Comparison of ENCODE assay signal across 14 mouse cellular contexts in genomic region chr17:14497086-14497485, GRCm38 (mm10).
DNase-seq lines count a peak whose midpoint lies in the region; ATAC-seq and TF ChIP-seq lines count a peak whose summit lies in the region.
"Had no signal": no experiment of that assay in that cellular context is flagged by ENCODE, and none has a peak within 500 bp of the region (broad histone marks: within the 10 kb centered on the region; RNA-seq: fewer than 3 reads in every experiment).

No protein-coding gene starts in this region.

- no peak overlapping the region for H3K4me3 ChIP-seq in kidney, postnatal 0 days (replicated peaks; ENCODE audit: low read depth, low read length)
- H3K4me3 ChIP-seq in embryonic facial prominence, embryonic 10.5 days, result no peak overlapping the region
- H3K4me3 ChIP-seq in limb, embryonic 12.5 days (replicated peaks), result no peak overlapping the region
- H3K4me3 ChIP-seq in neural tube, embryonic 13.5 days, result no peak overlapping the region
- H3K4me3 ChIP-seq: heart, embryonic 13.5 days had no signal

- H3K36me3 ChIP-seq in kidney, postnatal 0 days (ENCODE audit: insufficient read depth, low read length), result no peaks in the 10 kb centered on the region
- no peaks in the 10 kb centered on the region for H3K36me3 ChIP-seq in embryonic facial prominence, embryonic 10.5 days (replicated peaks)
- H3K36me3 ChIP-seq in limb, embryonic 12.5 days, result no peaks in the 10 kb centered on the region
- no peaks in the 10 kb centered on the region for H3K36me3 ChIP-seq in neural tube, embryonic 13.5 days
- H3K36me3 ChIP-seq: heart, embryonic 13.5 days had no signal

- H3K27ac ChIP-seq in kidney, postnatal 0 days, result no peak overlapping the region
- peak overlapping the region; percentile 30; the same call in 1 of the 2 replicates for H3K27ac ChIP-seq in embryonic facial prominence, embryonic 10.5 days (replicated peaks)
- peak overlapping the region; percentile 75 for H3K27ac ChIP-seq in limb, embryonic 12.5 days
- no peak overlapping the region for H3K27ac ChIP-seq in neural tube, embryonic 13.5 days (replicated peaks)
- H3K27ac ChIP-seq: heart, embryonic 13.5 days had no signal

- intact Hi-C loops in left cerebral cortex, postnatal 36 days (cut with DNase I), result no loop called here

- ATAC-seq in kidney, postnatal 0 days (replicated peaks; ENCODE audit: low FRiP score, low read depth), result no peak
- ATAC-seq in limb, embryonic 12.5 days (ENCODE audit: insufficient number of reproducible peaks, insufficient read depth, low FRiP score, low TSS enrichment, low read depth), result peak; percentile 28; the same call in 1 of the 2 replicates
- 0 out of 2 replicates have a peak, but pooled peaks have one; percentile 43 for ATAC-seq in neural tube, embryonic 13.5 days (ENCODE audit: low read depth)
- ATAC-seq in frontal cortex, adult (ENCODE audit: low TSS enrichment), result no peak

- H3K9ac ChIP-seq in kidney, postnatal 0 days (ENCODE audit: low read depth, low read length), result no peak overlapping the region
- no peak overlapping the region for H3K9ac ChIP-seq in limb, embryonic 12.5 days (replicated peaks)
- H3K9ac ChIP-seq in neural tube, embryonic 13.5 days, result no peak overlapping the region
- H3K9ac ChIP-seq: heart, embryonic 13.5 days had no signal

- no peaks in the 10 kb centered on the region for H3K4me1 ChIP-seq in kidney, postnatal 0 days (replicated peaks; ENCODE audit: insufficient read depth, low read length)
- H3K4me1 ChIP-seq in embryonic facial prominence, embryonic 10.5 days, result peaks cover 32% of the 10 kb centered on the region
- H3K4me1 ChIP-seq in limb, embryonic 12.5 days (replicated peaks), result peaks cover 56% of the 10 kb centered on the region
- peaks cover 14% of the 10 kb centered on the region; the same call in 1 of the 2 replicates for H3K4me1 ChIP-seq in neural tube, embryonic 13.5 days (replicated peaks)
- H3K4me1 ChIP-seq: heart, embryonic 13.5 days had no signal

- no peaks in the 10 kb centered on the region for H3K9me3 ChIP-seq in kidney, postnatal 0 days (replicated peaks; ENCODE audit: low read length)
- H3K9me3 ChIP-seq in embryonic facial prominence, embryonic 10.5 days, result no peaks in the 10 kb centered on the region
- no peaks in the 10 kb centered on the region for H3K9me3 ChIP-seq in limb, embryonic 12.5 days
- no peaks in the 10 kb centered on the region for H3K9me3 ChIP-seq in neural tube, embryonic 13.5 days
- H3K9me3 ChIP-seq: heart, embryonic 13.5 days had no signal

- no peak overlapping the region for H3K4me2 ChIP-seq in kidney, postnatal 0 days (ENCODE audit: low read length)
- peak overlapping the region; percentile 32 for H3K4me2 ChIP-seq in limb, embryonic 12.5 days
- no peak overlapping the region for H3K4me2 ChIP-seq in neural tube, embryonic 13.5 days
- H3K4me2 ChIP-seq: heart, embryonic 13.5 days had no signal

- H3K27me3 ChIP-seq in kidney, postnatal 0 days (ENCODE audit: insufficient read depth, low read length), result no peaks in the 10 kb centered on the region
- peaks cover 8% of the 10 kb centered on the region; the same call in 1 of the 2 replicates for H3K27me3 ChIP-seq in embryonic facial prominence, embryonic 10.5 days (replicated peaks; ENCODE audit: low read depth, poor library complexity, severe bottlenecking)
- no peaks in the 10 kb centered on the region for H3K27me3 ChIP-seq in limb, embryonic 12.5 days
- H3K27me3 ChIP-seq in neural tube, embryonic 13.5 days, result no peaks in the 10 kb centered on the region

- peak; percentile 21 for DNase-seq in kidney, postnatal 0 days (ENCODE audit: low spot score)
- no peak for DNase-seq in kidney, postnatal 4 days
- peak; percentile 62 for DNase-seq in embryonic facial prominence, embryonic 10.5 days (ENCODE audit: low spot score)
- DNase-seq in left cerebral cortex, postnatal 36 days (ENCODE audit: low spot score in 2 of 2), result no peak
- no peak for DNase-seq in retina, postnatal 1 day
- DNase-seq: cerebellum, adult 11-12 months; kidney, postnatal 10 days; lung, postnatal 14 days; right cerebral cortex, adult 18-20 months; thymus, postnatal 14 days had no signal

- WGBS in kidney, postnatal 0 days, result 43% methylated on average over 15 of the region's 15 CpGs
- 64% methylated on average over 15 of the region's 15 CpGs for WGBS in embryonic facial prominence, embryonic 10.5 days
- WGBS in limb, embryonic 12.5 days, result 11% methylated on average over 15 of the region's 15 CpGs
- 60% methylated on average over 15 of the region's 15 CpGs for WGBS in neural tube, embryonic 13.5 days

- no peak for TF ChIP-seq CTCF in kidney, postnatal 0 days (IDR thresholded peaks at IDR 0.05; ENCODE audit: low read depth)

Comparison
In these comparisons a context has a peak if more than half of its experiments do, and no peak if none do; other contexts are left out.
1. DNase-seq: peak in kidney, postnatal 0 days (single experiment) and embryonic facial prominence, embryonic 10.5 days (single experiment); none in kidney, postnatal 4 days (0 of 2), left cerebral cortex, postnatal 36 days (0 of 2) and retina, postnatal 1 day (single experiment).
2. ATAC-seq: peak in limb, embryonic 12.5 days (single experiment) and neural tube, embryonic 13.5 days (single experiment); none in kidney, postnatal 0 days (single experiment) and frontal cortex, adult (single experiment).
3. H3K27ac ChIP-seq: peak in embryonic facial prominence, embryonic 10.5 days (single experiment) and limb, embryonic 12.5 days (single experiment); none in kidney, postnatal 0 days (single experiment) and neural tube, embryonic 13.5 days (single experiment).